ENCODE assay signal across 39 mouse cellular contexts in the genomic region with DNA sequence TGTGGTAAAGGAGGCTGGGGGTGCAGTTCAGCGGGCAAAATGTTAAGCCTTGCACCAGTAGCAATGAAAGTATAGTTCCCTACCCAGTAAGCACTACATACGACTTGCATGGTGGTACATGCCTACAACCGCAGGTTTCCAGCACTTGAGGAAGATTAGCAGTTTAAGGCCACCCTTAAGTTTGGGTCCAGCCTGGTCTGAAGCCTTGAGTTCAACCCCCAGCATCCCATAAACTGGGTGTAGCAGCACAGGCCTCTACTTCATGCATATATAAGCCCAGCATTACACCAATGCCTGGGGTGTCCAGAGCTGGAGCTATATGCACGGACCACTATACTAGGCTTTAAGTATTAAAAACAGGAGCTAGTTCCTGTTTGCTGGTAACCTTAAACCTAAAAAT. TPM values are rescaled to one million over a fixed set of nuclear protein-coding genes. Genes with fewer than 3 reads are reported as not detected.
"Had no signal": no experiment of that assay in that cellular context is flagged by ENCODE, and none has a peak within 500 bp of the region (broad histone marks: within the 10 kb centered on the region; RNA-seq: fewer than 3 reads in every experiment).

No protein-coding gene starts in this region.

- DNase-seq: cerebellum, adult 2 months; cerebellum, adult 8-10 months; cerebellum, adult 9-10 months; cerebellum, adult 9-11 months; cerebellum, postnatal 10 days; cerebellum, postnatal 14 days; cerebellum, postnatal 25 days; cerebellum, postnatal 36 days; embryo, embryonic 11 days; forebrain, postnatal 0 days; gastrocnemius, adult 2 months; gastrocnemius, postnatal 10 days; gastrocnemius, postnatal 14 days; gastrocnemius, postnatal 25 days; gastrocnemius, postnatal 36 days; heart, adult 18-20 months; heart, adult 2 months had no signal

- H3K4me1 ChIP-seq: embryonic facial prominence, embryonic 10.5 days; embryonic facial prominence, embryonic 12.5 days; embryonic facial prominence, embryonic 13.5 days; embryonic facial prominence, embryonic 15.5 days; forebrain, embryonic 10.5 days; forebrain, embryonic 12.5 days; forebrain, embryonic 13.5 days; forebrain, embryonic 15.5 days had no signal

- H3K4me3 ChIP-seq: embryonic facial prominence, embryonic 10.5 days; embryonic facial prominence, embryonic 12.5 days; embryonic facial prominence, embryonic 13.5 days; embryonic facial prominence, embryonic 15.5 days; erythroblast, embryonic 14.5 days; forebrain, embryonic 10.5 days; forebrain, embryonic 12.5 days; forebrain, embryonic 13.5 days; forebrain, embryonic 15.5 days; gastrocnemius, adult 2 months; heart, adult 2 months had no signal

- ATAC-seq: forebrain, embryonic 13.5 days; forebrain, embryonic 14.5 days; forebrain, embryonic 15.5 days; forebrain, embryonic 16.5 days; forebrain, postnatal 0 days had no signal

- H3K9me3 ChIP-seq: embryonic facial prominence, embryonic 10.5 days; embryonic facial prominence, embryonic 12.5 days; embryonic facial prominence, embryonic 13.5 days; embryonic facial prominence, embryonic 15.5 days; forebrain, embryonic 10.5 days; forebrain, embryonic 12.5 days; forebrain, embryonic 13.5 days; forebrain, embryonic 15.5 days had no signal

- H3K27me3 ChIP-seq: embryonic facial prominence, embryonic 12.5 days; embryonic facial prominence, embryonic 13.5 days; embryonic facial prominence, embryonic 15.5 days; forebrain, embryonic 12.5 days; forebrain, embryonic 13.5 days; forebrain, embryonic 15.5 days had no signal

- H3K9ac ChIP-seq: embryonic facial prominence, embryonic 12.5 days; embryonic facial prominence, embryonic 13.5 days; embryonic facial prominence, embryonic 15.5 days; forebrain, embryonic 12.5 days; forebrain, embryonic 13.5 days; forebrain, embryonic 15.5 days; forebrain, postnatal 0 days had no signal

- H3K4me2 ChIP-seq: embryonic facial prominence, embryonic 12.5 days; embryonic facial prominence, embryonic 13.5 days; embryonic facial prominence, embryonic 15.5 days; forebrain, embryonic 12.5 days; forebrain, embryonic 13.5 days; forebrain, embryonic 15.5 days had no signal

- H3K27ac ChIP-seq: embryonic facial prominence, embryonic 10.5 days; embryonic facial prominence, embryonic 12.5 days; embryonic facial prominence, embryonic 13.5 days; embryonic facial prominence, embryonic 15.5 days; forebrain, embryonic 10.5 days; forebrain, embryonic 12.5 days; forebrain, embryonic 13.5 days; forebrain, embryonic 15.5 days; gastrocnemius, adult 2 months; heart, adult 2 months had no signal

RNA-seq across cellular contexts. Expression of gene Msmb, which starts 42.0 kb away (rescaled TPM):
- total RNA-seq: common myeloid progenitor, adult 5-6 weeks; forebrain, postnatal 0 days; gastrocnemius, adult 18-20 months; gastrocnemius, adult 2 months; gastrocnemius, adult 8-10 months; gastrocnemius, postnatal 10 days; gastrocnemius, postnatal 14 days; gastrocnemius, postnatal 25 days; gastrocnemius, postnatal 36 days; gastrocnemius, postnatal 4 days; granulocyte monocyte progenitor cell, adult 5-6 weeks; heart, adult 18-20 months; heart, adult 2 months had no signal
- polyA plus RNA-seq: cerebellum, adult 2 months; cortical plate, adult 2 months; embryonic facial prominence, embryonic 10.5 days; embryonic facial prominence, embryonic 11.5 days; embryonic facial prominence, embryonic 12.5 days; embryonic facial prominence, embryonic 13.5 days; embryonic facial prominence, embryonic 14.5 days; embryonic facial prominence, embryonic 15.5 days; erythroblast, embryonic 14.5 days; forebrain, embryonic 10.5 days; forebrain, embryonic 11.5 days; forebrain, embryonic 12.5 days; forebrain, embryonic 13.5 days; forebrain, embryonic 14.5 days; forebrain, embryonic 15.5 days; forebrain, embryonic 16.5 days; forebrain, postnatal 0 days; frontal cortex, adult 2 months; gonadal fat pad, adult 2 months; heart, adult 2 months had no signal
